Mouse (Mus musculus): ENCODE data around the gene Hpse. TPM values are rescaled to one million over a fixed set of nuclear protein-coding genes. Genes with fewer than 3 reads are reported as not detected.

Hpse gene
- total RNA-seq, 1 experiment = 1.2 TPM

DNA sequence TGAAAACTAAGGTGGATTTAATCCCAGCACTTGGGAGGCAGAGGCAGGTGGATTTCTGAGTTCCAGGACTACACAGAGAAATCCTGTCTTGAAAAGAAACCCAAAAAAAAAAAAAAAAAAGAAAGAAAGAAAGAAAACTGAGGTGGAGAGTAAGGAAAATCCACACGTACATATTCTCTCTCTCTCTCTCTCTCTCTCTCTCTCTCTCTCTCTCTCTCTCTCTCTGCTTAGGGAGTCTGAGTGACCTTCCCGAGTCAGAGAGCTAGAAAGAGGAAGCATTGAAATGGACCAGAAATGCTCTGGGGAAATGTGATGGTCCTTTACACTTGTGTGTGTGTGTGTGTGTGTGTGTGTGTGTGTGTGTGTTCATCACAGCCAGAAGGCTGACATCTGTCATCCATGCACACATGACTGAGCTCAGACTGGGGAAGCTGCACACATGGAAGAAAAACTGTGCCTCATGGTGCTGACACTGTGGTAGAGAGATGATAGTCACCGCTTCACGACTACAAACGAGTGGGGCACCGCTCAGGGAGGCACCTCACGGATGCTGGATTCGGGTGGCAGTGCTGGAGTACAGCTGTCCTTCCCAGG lies 84.5 kb downstream of the Hpse start:
- no peaks in the 10 kb centered on the region for H3K9me3 ChIP-seq (ENCODE audit: control insufficient read depth, insufficient read depth, low read depth, low read length)
- in situ Hi-C loops (cut with MboI; ENCODE audit: low sequenced_read_pairs in 2 of 2, unreplicated experiment in 2 of 2) = no loop called here
- TF ChIP-seq CHD2 (IDR thresholded peaks at IDR 0.05; ENCODE audit: low read depth, low read length) (no peak), HCFC1 (IDR thresholded peaks at IDR 0.05; ENCODE audit: borderline replicate concordance, insufficient read depth, low read length) (no peak), MAFK (IDR thresholded peaks at IDR 0.05; ENCODE audit: insufficient read depth, low read depth, low read length) (no peak), ZNF384 (IDR thresholded peaks at IDR 0.05; ENCODE audit: low read depth, low read length) (no peak), ZC3H11A (IDR thresholded peaks at IDR 0.05; ENCODE audit: borderline replicate concordance, low read depth, low read length) (no peak)
- H3K4me1 ChIP-seq (ENCODE audit: control insufficient read depth in 2 of 2, insufficient read depth in 2 of 2, low read length in 2 of 2, poor library complexity in 1 of 2) = no peaks in the 10 kb centered on the region
- H3K4me3 ChIP-seq (ENCODE audit: insufficient read depth in 1 of 2, low read depth in 1 of 2, low read length in 2 of 2, poor library complexity in 1 of 2, severe bottlenecking in 1 of 2) = no peak overlapping the region
- H3K36me3 ChIP-seq (ENCODE audit: control insufficient read depth, insufficient read depth, low read length, poor library complexity, severe bottlenecking) = no peaks in the 10 kb centered on the region
- no peak overlapping the region for H3K9ac ChIP-seq (ENCODE audit: insufficient read depth, low read depth, low read length, poor library complexity, severe bottlenecking)
- H3K27ac ChIP-seq (ENCODE audit: insufficient read depth, low read depth, low read length, poor library complexity, severe bottlenecking) = no peak overlapping the region
- DNase-seq (ENCODE audit: low read depth, low spot score) = no peak

DNA sequence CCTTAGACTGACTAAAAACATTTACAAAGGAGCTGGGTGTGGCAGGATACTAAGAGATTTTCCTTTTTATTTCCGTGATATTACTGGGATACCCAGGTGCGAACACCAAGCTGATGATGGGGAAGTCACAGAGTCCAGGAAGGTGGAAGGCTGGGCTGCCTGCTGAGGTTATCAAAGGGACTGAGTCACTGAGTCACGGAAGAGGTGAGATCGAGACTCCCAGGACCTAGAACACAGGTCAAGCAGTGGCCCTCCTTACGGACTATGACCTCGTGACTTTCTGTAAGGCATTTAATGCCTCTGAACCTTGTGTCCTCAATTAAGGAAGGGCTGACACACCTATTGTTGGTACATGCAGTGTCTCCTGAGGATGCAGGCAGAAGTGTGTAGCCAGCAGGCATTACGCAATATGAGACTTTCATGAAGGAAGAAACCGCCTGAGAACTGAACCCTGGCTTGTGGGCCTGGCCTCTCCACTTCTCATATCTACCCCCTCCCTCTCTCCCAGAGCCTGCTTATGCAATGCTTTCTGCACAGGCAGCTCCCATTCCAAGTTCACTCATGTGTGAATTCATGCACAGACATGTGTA lies 86.9 kb downstream of the Hpse start:
- Histone ChIP-seq H3K9me3 (ENCODE audit: control insufficient read depth, insufficient read depth, low read depth, low read length) (no peaks in the 10 kb centered on the region), H3K9ac (ENCODE audit: insufficient read depth, low read depth, low read length, poor library complexity, severe bottlenecking) (no peak overlapping the region), H3K36me3 (ENCODE audit: control insufficient read depth, insufficient read depth, low read length, poor library complexity, severe bottlenecking) (no peaks in the 10 kb centered on the region), H3K27ac (ENCODE audit: insufficient read depth, low read depth, low read length, poor library complexity, severe bottlenecking) (no peak overlapping the region), H3K4me1 (ENCODE audit: control insufficient read depth in 2 of 2, insufficient read depth in 2 of 2, low read length in 2 of 2, poor library complexity in 1 of 2) (no peaks in the 10 kb centered on the region), H3K4me3 (ENCODE audit: insufficient read depth in 1 of 2, low read depth in 1 of 2, low read length in 2 of 2, poor library complexity in 1 of 2, severe bottlenecking in 1 of 2) (no peak overlapping the region)
- in situ Hi-C loops (cut with MboI; ENCODE audit: low sequenced_read_pairs in 2 of 2, unreplicated experiment in 2 of 2) = no loop called here
- no peak for DNase-seq (ENCODE audit: low read depth, low spot score)
- TF ChIP-seq ZC3H11A (IDR thresholded peaks at IDR 0.05; ENCODE audit: borderline replicate concordance, low read depth, low read length) (no peak), ZNF384 (IDR thresholded peaks at IDR 0.05; ENCODE audit: low read depth, low read length) (no peak), HCFC1 (IDR thresholded peaks at IDR 0.05; ENCODE audit: borderline replicate concordance, insufficient read depth, low read length) (no peak), CHD2 (IDR thresholded peaks at IDR 0.05; ENCODE audit: low read depth, low read length) (no peak), MAFK (IDR thresholded peaks at IDR 0.05; ENCODE audit: insufficient read depth, low read depth, low read length) (no peak)

Other genes starting within 250 kb of the Hpse start
- gene Lin54, start 219.1 kb downstream of the Hpse start, total RNA-seq (2012; rRNA removed) = 27.8 and 41.8 TPM in 2 replicates
- gene Cops4, start 201.4 kb downstream of the Hpse start, total RNA-seq (2012; rRNA removed) = 71.6 and 101 TPM in 2 replicates
- 28.1 and 30.5 TPM in 2 replicates for gene Plac8, start 147.5 kb downstream of the Hpse start, total RNA-seq (2012; rRNA removed)
- 27.4 and 43.9 TPM in 2 replicates for gene Coq2, start 44.6 kb downstream of the Hpse start, total RNA-seq (2012; rRNA removed)
- gene Helq, start 78.9 kb upstream of the Hpse start, total RNA-seq (2012; rRNA removed) = 30.1 and 39.4 TPM in 2 replicates
- gene Mrps18c, start 78.9 kb upstream of the Hpse start, total RNA-seq (2012; rRNA removed) = 53.8 and 72.8 TPM in 2 replicates
- gene Abraxas1, start 101.2 kb upstream of the Hpse start, total RNA-seq (2012; rRNA removed) = 19.5 and 20.7 TPM in 2 replicates
- 5.6 and 9.3 TPM in 2 replicates for gene Gpat3, start 126.0 kb upstream of the Hpse start, total RNA-seq (2012; rRNA removed)